Mouse (Mus musculus): ENCODE measurements around the gene Runx3. TPM values are rescaled to one million over a fixed set of nuclear protein-coding genes. Genes with fewer than 3 reads are reported as not detected.

Runx3 gene
- 0.06 TPM in 1 of 2 replicates, not detected in the other for polyA plus RNA-seq (2014; fragmentation: Nextera tagmentation; extraction: Ambion mirVana)

DNA sequence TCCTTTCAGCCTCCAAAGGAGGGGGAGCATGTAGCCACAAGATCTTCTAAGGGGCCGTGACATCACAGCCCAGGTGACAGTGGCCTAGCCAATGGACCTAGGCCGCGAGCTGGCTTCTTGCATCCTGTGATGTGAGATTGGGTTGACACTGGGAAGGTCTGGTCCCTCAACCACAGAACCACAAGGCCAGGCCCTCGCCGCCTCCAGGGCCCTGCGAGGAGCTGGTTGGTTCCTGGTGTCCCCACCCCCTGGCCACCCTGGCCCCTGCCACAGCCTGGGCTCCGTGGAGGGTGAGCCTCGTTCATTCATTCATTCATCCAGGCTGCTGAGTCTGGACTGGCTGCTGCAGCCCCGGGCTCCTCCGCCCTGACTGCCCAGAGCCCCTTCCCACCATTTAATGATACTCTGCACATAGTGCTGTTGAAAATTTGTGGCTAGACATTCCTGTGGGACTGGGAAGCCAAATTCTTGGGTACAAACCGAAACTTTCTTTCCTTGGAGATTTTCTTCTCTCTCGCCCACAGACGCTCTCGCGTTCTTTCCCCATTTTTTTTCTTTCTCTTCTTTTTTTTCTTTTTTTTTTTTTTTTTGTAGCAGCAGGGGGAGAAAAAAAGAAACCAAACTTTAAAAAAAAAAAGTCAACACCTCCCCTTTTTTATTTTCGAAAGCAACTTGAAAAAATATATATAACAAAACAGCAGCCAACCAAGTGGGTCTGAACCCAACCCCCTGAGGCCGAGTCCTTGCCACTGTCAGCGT is at the start of gene Runx3:
Runx3 (plus strand) TSS at position 311 of the 759 bp plus-strand sequence.
- Histone ChIP-seq H3K27me3 (ENCODE audit: control insufficient read depth, insufficient read depth, low read length) (peaks cover 24% of the 10 kb centered on the region), H3K9me3 (replicated peaks; ENCODE audit: control insufficient read depth, low read length) (no peaks in the 10 kb centered on the region), H3K4me3 (ENCODE audit: low read depth, low read length) (no peak within 1 kb of the TSS), H3K9ac (ENCODE audit: low read depth, low read length) (no peak within 1 kb of the TSS), H3K27ac (ENCODE audit: low read depth, low read length) (no peak within 1 kb of the TSS), H3K4me2 (no peak within 1 kb of the TSS), H3K4me1 (ENCODE audit: control insufficient read depth, insufficient read depth, low read length) (no peaks in the 10 kb centered on the region), H3K36me3 (ENCODE audit: control insufficient read depth, insufficient read depth, low read length) (no peaks in the 10 kb centered on the region)
- WGBS (ENCODE audit: insufficient replicate concordance), result 74% methylated on average over 18 of the region's 18 CpGs
- no peak for ATAC-seq (replicated peaks; ENCODE audit: insufficient number of reproducible peaks, low FRiP score, low TSS enrichment)

DNA sequence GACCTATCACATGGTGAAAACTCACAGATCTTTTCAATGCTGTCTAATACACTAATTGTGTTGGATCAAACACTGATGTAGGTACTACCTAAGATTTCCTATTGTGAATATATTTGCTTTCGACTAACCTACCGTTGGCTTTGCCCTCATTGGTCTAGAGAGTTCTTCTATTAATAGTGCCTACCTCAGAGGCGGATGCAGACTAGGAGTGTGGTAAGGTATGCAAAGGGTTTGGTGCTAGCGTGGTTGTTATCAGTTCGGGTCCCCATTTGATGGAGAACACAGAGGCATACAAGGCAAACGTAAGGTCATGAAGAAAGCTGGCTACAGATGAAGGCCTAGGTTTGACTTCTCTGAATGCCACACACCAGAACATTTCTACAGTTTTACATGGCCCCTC is 47.8 kb upstream of the Runx3 start:
- Histone ChIP-seq H3K4me3 (ENCODE audit: low read depth, low read length) (no peak overlapping the region), H3K4me1 (ENCODE audit: control insufficient read depth, insufficient read depth, low read length) (no peaks in the 10 kb centered on the region), H3K36me3 (ENCODE audit: control insufficient read depth, insufficient read depth, low read length) (no peaks in the 10 kb centered on the region), H3K9me3 (replicated peaks; ENCODE audit: control insufficient read depth, low read length) (no peaks in the 10 kb centered on the region), H3K9ac (ENCODE audit: low read depth, low read length) (no peak overlapping the region), H3K27ac (ENCODE audit: low read depth, low read length) (no peak overlapping the region), H3K4me2 (no peak overlapping the region), H3K27me3 (ENCODE audit: control insufficient read depth, insufficient read depth, low read length) (peaks cover 9% of the 10 kb centered on the region; the same call in 1 of the 2 replicates)
- ATAC-seq (replicated peaks; ENCODE audit: insufficient number of reproducible peaks, low FRiP score, low TSS enrichment), result no peak
- 61% methylated on average over 6 of the region's 6 CpGs for WGBS (ENCODE audit: insufficient replicate concordance)

DNA sequence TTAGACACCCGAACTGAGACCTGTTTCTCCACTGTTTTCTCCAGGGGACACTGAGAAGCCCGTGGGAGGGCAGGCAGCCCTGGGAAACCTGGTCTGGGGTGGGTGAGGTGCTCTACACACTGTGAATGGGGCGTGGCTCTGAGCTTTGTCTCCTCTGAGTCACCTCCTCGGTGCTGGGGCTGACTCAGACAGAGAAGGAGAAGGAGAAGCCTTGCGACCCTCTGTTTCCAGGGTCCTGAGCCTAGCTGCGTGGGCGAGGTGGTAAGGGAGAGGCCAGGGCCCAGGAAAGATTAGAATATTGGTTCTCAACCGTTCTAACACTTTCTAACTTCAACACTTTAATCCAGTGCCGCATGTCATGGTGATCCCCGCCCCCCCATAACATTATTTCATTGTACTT is 46.9 kb upstream of the Runx3 start:
- Histone ChIP-seq H3K4me3 (ENCODE audit: low read depth, low read length) (no peak overlapping the region), H3K4me1 (ENCODE audit: control insufficient read depth, insufficient read depth, low read length) (no peaks in the 10 kb centered on the region), H3K9me3 (replicated peaks; ENCODE audit: control insufficient read depth, low read length) (no peaks in the 10 kb centered on the region), H3K36me3 (ENCODE audit: control insufficient read depth, insufficient read depth, low read length) (no peaks in the 10 kb centered on the region), H3K27me3 (ENCODE audit: control insufficient read depth, insufficient read depth, low read length) (peaks cover 14% of the 10 kb centered on the region), H3K27ac (ENCODE audit: low read depth, low read length) (no peak overlapping the region), H3K4me2 (no peak overlapping the region), H3K9ac (ENCODE audit: low read depth, low read length) (no peak overlapping the region)
- 65% methylated on average over 10 of the region's 10 CpGs for WGBS (ENCODE audit: insufficient replicate concordance)
- no peak for ATAC-seq (replicated peaks; ENCODE audit: insufficient number of reproducible peaks, low FRiP score, low TSS enrichment)

DNA sequence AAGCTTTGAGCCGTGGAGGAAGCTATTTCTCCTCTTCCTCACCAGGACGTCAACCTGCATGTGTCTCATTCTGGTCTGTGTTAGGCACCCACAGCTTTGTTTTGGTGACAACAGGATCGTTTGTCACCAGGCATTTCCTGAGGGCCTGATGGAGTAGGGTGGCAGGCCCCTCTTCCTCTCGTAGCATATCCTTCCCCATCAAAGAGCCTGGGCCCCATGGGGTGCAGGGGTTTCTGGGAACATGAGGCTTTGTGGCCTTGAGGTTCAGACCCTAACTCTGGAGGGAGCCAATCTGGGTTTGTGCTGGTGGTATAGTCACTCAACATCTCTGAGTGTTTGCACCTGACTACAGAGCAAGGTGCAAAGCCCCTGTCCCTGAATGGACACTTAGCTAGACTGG is 45.8 kb upstream of the Runx3 start:
- no peaks in the 10 kb centered on the region for H3K9me3 ChIP-seq (replicated peaks; ENCODE audit: control insufficient read depth, low read length)
- H3K36me3 ChIP-seq (ENCODE audit: control insufficient read depth, insufficient read depth, low read length), result no peaks in the 10 kb centered on the region
- H3K9ac ChIP-seq (ENCODE audit: low read depth, low read length), result no peak overlapping the region
- H3K27ac ChIP-seq (ENCODE audit: low read depth, low read length), result no peak overlapping the region
- H3K27me3 ChIP-seq (ENCODE audit: control insufficient read depth, insufficient read depth, low read length), result peaks cover 15% of the 10 kb centered on the region
- no peak overlapping the region for H3K4me3 ChIP-seq (ENCODE audit: low read depth, low read length)
- H3K4me2 ChIP-seq, result no peak overlapping the region
- H3K4me1 ChIP-seq (ENCODE audit: control insufficient read depth, insufficient read depth, low read length), result no peaks in the 10 kb centered on the region
- 65% methylated on average over 4 of the region's 4 CpGs for WGBS (ENCODE audit: insufficient replicate concordance)
- no peak for ATAC-seq (replicated peaks; ENCODE audit: insufficient number of reproducible peaks, low FRiP score, low TSS enrichment)

DNA sequence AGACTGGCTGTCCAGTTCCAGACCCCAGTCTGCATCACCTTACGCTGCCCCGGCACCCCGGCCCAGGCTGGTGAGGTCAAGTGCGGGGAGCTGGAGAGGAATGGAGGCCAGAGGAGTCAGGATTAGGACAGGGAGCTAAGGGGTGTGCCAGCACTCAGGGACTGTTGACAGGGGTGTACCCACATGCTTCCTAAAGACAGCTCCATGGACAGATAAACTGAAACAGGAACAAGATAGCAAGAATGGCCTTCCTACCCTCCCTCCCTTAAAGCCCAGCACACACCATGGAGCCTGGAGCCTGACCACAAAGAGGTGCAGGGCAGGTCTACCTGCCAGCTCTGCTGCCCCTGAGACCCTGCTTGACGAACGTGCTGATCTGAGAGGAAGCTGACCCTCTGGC is 45.1 kb upstream of the Runx3 start:
- no peak for ATAC-seq (replicated peaks; ENCODE audit: insufficient number of reproducible peaks, low FRiP score, low TSS enrichment)
- Histone ChIP-seq H3K9me3 (replicated peaks; ENCODE audit: control insufficient read depth, low read length) (no peaks in the 10 kb centered on the region), H3K36me3 (ENCODE audit: control insufficient read depth, insufficient read depth, low read length) (no peaks in the 10 kb centered on the region), H3K27ac (ENCODE audit: low read depth, low read length) (no peak overlapping the region), H3K4me1 (ENCODE audit: control insufficient read depth, insufficient read depth, low read length) (peaks cover 4% of the 10 kb centered on the region), H3K4me3 (ENCODE audit: low read depth, low read length) (no peak overlapping the region), H3K9ac (ENCODE audit: low read depth, low read length) (no peak overlapping the region), H3K4me2 (no peak overlapping the region), H3K27me3 (ENCODE audit: control insufficient read depth, insufficient read depth, low read length) (peaks cover 15% of the 10 kb centered on the region)
- WGBS (ENCODE audit: insufficient replicate concordance), result 65% methylated on average over 6 of the region's 6 CpGs

DNA sequence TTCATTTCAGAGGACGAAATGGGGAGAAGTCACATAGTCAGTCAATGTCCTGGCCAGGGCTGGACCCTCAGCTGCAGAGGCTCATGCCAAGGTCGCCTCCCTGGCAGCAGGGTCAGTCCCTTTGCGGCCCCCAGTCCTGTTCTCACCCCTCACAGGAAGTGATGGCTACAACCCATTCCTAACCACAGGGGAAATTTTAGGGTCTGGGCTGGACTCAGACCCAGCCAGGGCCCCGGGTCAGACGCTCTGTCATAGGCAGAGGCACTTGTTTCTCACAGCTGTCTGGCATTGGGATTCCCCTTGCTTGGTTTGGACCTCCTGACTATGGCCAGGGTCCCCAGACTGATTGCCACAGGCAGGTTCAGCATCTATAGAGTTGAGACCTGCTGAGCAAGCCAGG is 43.8 kb upstream of the Runx3 start:
- Histone ChIP-seq H3K36me3 (ENCODE audit: control insufficient read depth, insufficient read depth, low read length) (no peaks in the 10 kb centered on the region), H3K4me1 (ENCODE audit: control insufficient read depth, insufficient read depth, low read length) (peaks cover 9% of the 10 kb centered on the region), H3K4me2 (no peak overlapping the region), H3K9ac (ENCODE audit: low read depth, low read length) (no peak overlapping the region), H3K27me3 (ENCODE audit: control insufficient read depth, insufficient read depth, low read length) (peaks cover 18% of the 10 kb centered on the region), H3K9me3 (replicated peaks; ENCODE audit: control insufficient read depth, low read length) (no peaks in the 10 kb centered on the region), H3K4me3 (ENCODE audit: low read depth, low read length) (no peak overlapping the region), H3K27ac (ENCODE audit: low read depth, low read length) (no peak overlapping the region)
- no peak for ATAC-seq (replicated peaks; ENCODE audit: insufficient number of reproducible peaks, low FRiP score, low TSS enrichment)
- WGBS (ENCODE audit: insufficient replicate concordance), result 80% methylated on average over 5 of the region's 5 CpGs

DNA sequence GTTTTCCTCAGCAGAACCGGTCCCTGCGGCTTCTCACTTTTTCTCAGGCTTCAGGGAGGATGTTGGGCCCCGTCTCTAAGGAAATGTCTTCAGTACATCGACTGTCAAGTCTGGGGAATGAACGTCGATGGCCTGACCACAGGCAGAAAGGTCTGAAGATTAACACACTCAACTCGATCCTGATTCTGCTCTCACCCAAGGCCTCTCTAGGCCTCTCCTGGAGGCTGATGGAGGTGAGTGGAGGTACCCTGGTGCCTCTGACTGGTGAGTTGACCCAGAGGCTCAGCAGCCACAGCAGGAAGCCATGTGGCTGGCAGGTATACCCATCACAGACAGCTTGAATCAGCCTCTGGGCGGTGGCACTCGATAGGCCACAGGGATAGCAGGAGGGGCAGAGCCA is 43.3 kb upstream of the Runx3 start:
- no peaks in the 10 kb centered on the region for H3K9me3 ChIP-seq (replicated peaks; ENCODE audit: control insufficient read depth, low read length)
- no peak for ATAC-seq (replicated peaks; ENCODE audit: insufficient number of reproducible peaks, low FRiP score, low TSS enrichment)
- H3K9ac ChIP-seq (ENCODE audit: low read depth, low read length), result no peak overlapping the region
- 73% methylated on average over 9 of the region's 9 CpGs for whole genome bisulfite sequencing (ENCODE audit: insufficient replicate concordance)
- H3K4me3 ChIP-seq (ENCODE audit: low read depth, low read length), result no peak overlapping the region
- peaks cover 22% of the 10 kb centered on the region for H3K27me3 ChIP-seq (ENCODE audit: control insufficient read depth, insufficient read depth, low read length)
- H3K4me1 ChIP-seq (ENCODE audit: control insufficient read depth, insufficient read depth, low read length), result peaks cover 9% of the 10 kb centered on the region
- no peak overlapping the region for H3K4me2 ChIP-seq
- H3K27ac ChIP-seq (ENCODE audit: low read depth, low read length), result no peak overlapping the region
- H3K36me3 ChIP-seq (ENCODE audit: control insufficient read depth, insufficient read depth, low read length), result no peaks in the 10 kb centered on the region

DNA sequence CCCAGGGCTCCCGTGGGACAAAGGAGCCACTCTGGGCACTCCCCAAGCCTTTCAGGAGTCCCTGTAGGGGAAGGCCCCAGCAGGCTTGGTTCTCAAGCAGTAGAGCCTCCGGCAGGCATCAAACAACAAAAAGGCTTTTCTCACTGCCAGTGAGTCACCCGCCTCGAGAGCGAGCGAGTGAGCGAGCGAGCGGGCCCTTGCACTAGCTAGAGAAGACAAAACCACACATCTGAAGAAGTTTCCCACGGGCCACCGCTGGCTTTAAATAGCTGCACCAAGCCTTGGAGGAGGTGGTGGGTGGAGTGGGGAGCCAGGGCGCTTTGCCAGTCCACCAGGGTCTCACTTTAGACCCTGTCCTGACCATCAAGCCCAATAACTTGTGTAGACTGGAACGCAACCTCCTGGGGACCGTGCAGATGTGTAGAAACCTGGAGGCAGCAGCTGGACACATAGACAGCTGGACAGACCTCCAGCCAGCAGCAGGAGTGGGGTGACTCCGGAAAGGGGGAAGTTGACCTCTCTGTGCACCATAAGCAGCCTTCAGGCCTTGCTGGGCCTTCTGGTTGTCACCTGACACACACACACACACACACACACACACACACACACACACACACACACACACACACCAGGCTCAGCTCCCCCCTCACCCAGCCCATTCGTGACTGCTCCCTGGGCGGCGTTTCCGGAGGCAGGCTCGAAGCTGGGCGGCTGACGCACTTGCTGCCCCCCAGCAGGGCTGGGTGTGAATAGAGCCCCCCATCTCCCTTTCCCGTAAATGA is 40.4 kb upstream of the Runx3 start:
- no peak for ATAC-seq (replicated peaks; ENCODE audit: insufficient number of reproducible peaks, low FRiP score, low TSS enrichment)
- Histone ChIP-seq H3K27me3 (ENCODE audit: control insufficient read depth, insufficient read depth, low read length) (peaks cover 24% of the 10 kb centered on the region), H3K4me1 (ENCODE audit: control insufficient read depth, insufficient read depth, low read length) (peaks cover 9% of the 10 kb centered on the region), H3K4me3 (ENCODE audit: low read depth, low read length) (no peak overlapping the region), H3K27ac (ENCODE audit: low read depth, low read length) (no peak overlapping the region), H3K9ac (ENCODE audit: low read depth, low read length) (no peak overlapping the region), H3K36me3 (ENCODE audit: control insufficient read depth, insufficient read depth, low read length) (no peaks in the 10 kb centered on the region), H3K4me2 (no peak overlapping the region; the same call in 1 of the 2 replicates), H3K9me3 (replicated peaks; ENCODE audit: control insufficient read depth, low read length) (no peaks in the 10 kb centered on the region)
- WGBS (ENCODE audit: insufficient replicate concordance), result 54% methylated on average over 23 of the region's 23 CpGs
